Mouse (Mus musculus) hindbrain, embryonic 13.5 days (tissue): ENCODE measurements at regions not wholly inside any gene's neighbourhood (a gene's known extent, or its start where the extent isn't known, plus 50 kb on each side); places are given as distances from the start of the nearest gene placed in this dataset. TPM values are rescaled to one million over a fixed set of nuclear protein-coding genes. Genes with fewer than 3 reads are reported as not detected.
A peak's percentile ranks its signal among the peaks of the same experiment; 100 is the strongest.
"Not testable (repeated sequence)": the region's sequence is repeated elsewhere in the genome, so short reads cannot be mapped to it uniquely, and the experiment has no call there.

ENCODE experiments used
- ATAC-seq: fragments of 200-750 bp; cut with Nextera tagmentation; 2 replicates; pipeline ENCODE4 v1.8.0; 2017; ENCODE audit warnings: moderate TSS enrichment; ENCODE audit not compliant: low FRiP score
- H3K27ac ChIP-seq: fragments of 300-500 bp; sonication (generic); 2 replicates; pipeline ENCODE4 v1.5.1; 2015; ENCODE audit warnings: inconsistent platforms, mild to moderate bottlenecking, moderate library complexity
- H3K27me3 ChIP-seq: fragments of 300-500 bp; sonication (generic); 2 replicates; pipeline ENCODE4 v1.6.1; 2015; ENCODE audit warnings: mild to moderate bottlenecking, inconsistent platforms
- H3K36me3 ChIP-seq: fragments of 300-500 bp; sonication (generic); 2 replicates; pipeline ENCODE4 v1.6.1; 2015; ENCODE audit warnings: mild to moderate bottlenecking, inconsistent platforms
- H3K4me1 ChIP-seq: fragments of 300-500 bp; sonication (generic); replicated peaks from 2 replicates; pipeline ENCODE4 v1.6.1; 2015; ENCODE audit warnings: inconsistent platforms
- H3K4me2 ChIP-seq: fragments of 300-500 bp; sonication (generic); 2 replicates; pipeline ENCODE4 v1.6.1; 2015; ENCODE audit warnings: inconsistent platforms, mild to moderate bottlenecking, moderate library complexity
- H3K4me3 ChIP-seq: fragments of 300-500 bp; sonication (generic); 2 replicates; pipeline ENCODE4 v1.5.1; 2015; ENCODE audit warnings: mild to moderate bottlenecking, inconsistent platforms
- H3K9ac ChIP-seq: fragments of 300-500 bp; sonication (generic); 2 replicates; pipeline ENCODE4 v1.6.1; 2015; ENCODE audit warnings: mild to moderate bottlenecking, inconsistent platforms
- H3K9me3 ChIP-seq: fragments of 300-500 bp; sonication (generic); 2 replicates; pipeline ENCODE4 v1.6.1; 2016; ENCODE audit warnings: inconsistent platforms
- WGBS: fragments of 180-500 bp; shearing (Covaris S2); methylation state at CpG from one replicate; pipeline ENCODE4 v1.1.7; 2015; 5-methylcytosine and 5-hydroxymethylcytosine counted together
- microRNA-seq: library from miRNA; unstranded; fragments of <30 nt; microRNA quantifications from one replicate; pipeline ENCODE4, GENCODE M21; 2016

- WGBS: 81% methylated on average over 2 of the region's 5 CpGs
- not testable (repeated sequence) for H3K36me3 ChIP-seq, H3K4me3 ChIP-seq, H3K4me1 ChIP-seq, H3K9ac ChIP-seq, ATAC-seq, H3K27me3 ChIP-seq, H3K27ac ChIP-seq, H3K4me2 ChIP-seq, H3K9me3 ChIP-seq
Measured at GRCm38 (mm10) chr12:23216521-23216920, 563.5 kb downstream of the Gm10330 start.

- H3K4me3 ChIP-seq: peak overlapping the region; percentile 48
- H3K9me3 ChIP-seq, H3K36me3 ChIP-seq, H3K27me3 ChIP-seq, H3K4me1 ChIP-seq: not testable (repeated sequence)
- peak overlapping the region; percentile 51 for H3K4me2 ChIP-seq
- peak overlapping the region; percentile 69 for H3K9ac ChIP-seq
- H3K27ac ChIP-seq: 0 out of 2 replicates have a peak overlapping the region, but pooled peaks have one; percentile 23
- WGBS: under 1% methylated on average over 35 of the region's 42 CpGs
- ATAC-seq: peak; percentile 94
Measured at GRCm38 (mm10) chr12:23189546-23189945, 590.5 kb downstream of the Gm10330 start.

GRCm38 (mm10) chr12:23189110-23189509, 591.0 kb downstream of the Gm10330 start:
- WGBS: 1% methylated on average over 44 of the region's 50 CpGs
- peak; percentile 57; the same call in 1 of the 2 replicates for ATAC-seq
- peak overlapping the region; percentile 48 for H3K4me3 ChIP-seq
- H3K36me3 ChIP-seq, H3K4me1 ChIP-seq, H3K27me3 ChIP-seq, H3K9me3 ChIP-seq: not testable (repeated sequence)
- peak overlapping the region; percentile 69 for H3K9ac ChIP-seq
- 0 out of 2 replicates have a peak overlapping the region, but pooled peaks have one; percentile 23 for H3K27ac ChIP-seq
- H3K4me2 ChIP-seq: peak overlapping the region; percentile 51

Small RNA genes lying in the stretch of these regions (microRNA-seq; reads per million reads assigned to microRNA genes)
- gene Gm26140: not detected
